Mouse (Mus musculus) bone marrow macrophage, adult 2 months (primary cell): Measurements from ENCODE around the gene Eea1. TPM values are rescaled to one million over a fixed set of nuclear protein-coding genes. Genes with fewer than 3 reads are reported as not detected.
"Not testable (repeated sequence)": the region's sequence is repeated elsewhere in the genome, so short reads cannot be mapped to it uniquely, and the experiment has no call there.

ENCODE experiments used
- H3K27ac ChIP-seq: 2 replicates; pipeline ENCODE4 v1.5.1; 2012; ENCODE audit warnings: low read depth, low read length; ENCODE audit not compliant: insufficient read depth
- H3K4me1 ChIP-seq: 2 replicates; pipeline ENCODE4 v1.6.1; 2012; ENCODE audit warnings: low read length; ENCODE audit not compliant: control insufficient read depth, insufficient read depth
- H3K4me3 ChIP-seq: 2 replicates; pipeline ENCODE4 v1.5.1; 2012; ENCODE audit warnings: mild to moderate bottlenecking, low read length, moderate library complexity; ENCODE audit not compliant: insufficient read depth
- CTCF ChIP-seq: IDR thresholded peaks from 2 replicates; pipeline ENCODE4 v1.5.1; 2012; ENCODE audit warnings: low read depth, mild to moderate bottlenecking, low read length, moderate library complexity
- POLR2A ChIP-seq: IDR thresholded peaks from 2 replicates; pipeline ENCODE4 v1.6.1; 2012; ENCODE audit warnings: mild to moderate bottlenecking, low read depth, low read length, borderline replicate concordance
- polyA plus RNA-seq: library from polyadenylated mRNA; stranded (reverse); fragments of >200 nt; gene quantifications from 2 replicates; pipeline ENCODE4 v1.2.4, GENCODE M21; 2012; ENCODE audit not compliant: missing spikeins, insufficient read depth, insufficient read length

Gene Eea1
- polyA plus RNA-seq, 1 experiment: 43.9 TPM

- no peaks in the 10 kb centered on the region for H3K4me1 ChIP-seq
- H3K4me3 ChIP-seq: no peak overlapping the region
- TF ChIP-seq POLR2A (no peak), CTCF (no peak)
- H3K27ac ChIP-seq: no peak overlapping the region
These were observed 31.1 kb upstream of the Eea1 start for GRCm38 (mm10) chr10:95909246-95909909.

- TF ChIP-seq CTCF (no peak), POLR2A (no peak)
- Histone ChIP-seq H3K4me1 (no peaks in the 10 kb centered on the region), H3K27ac (no peak overlapping the region)
These were observed 29.4 kb upstream of the Eea1 start for GRCm38 (mm10) chr10:95911016-95911415.

DNA sequence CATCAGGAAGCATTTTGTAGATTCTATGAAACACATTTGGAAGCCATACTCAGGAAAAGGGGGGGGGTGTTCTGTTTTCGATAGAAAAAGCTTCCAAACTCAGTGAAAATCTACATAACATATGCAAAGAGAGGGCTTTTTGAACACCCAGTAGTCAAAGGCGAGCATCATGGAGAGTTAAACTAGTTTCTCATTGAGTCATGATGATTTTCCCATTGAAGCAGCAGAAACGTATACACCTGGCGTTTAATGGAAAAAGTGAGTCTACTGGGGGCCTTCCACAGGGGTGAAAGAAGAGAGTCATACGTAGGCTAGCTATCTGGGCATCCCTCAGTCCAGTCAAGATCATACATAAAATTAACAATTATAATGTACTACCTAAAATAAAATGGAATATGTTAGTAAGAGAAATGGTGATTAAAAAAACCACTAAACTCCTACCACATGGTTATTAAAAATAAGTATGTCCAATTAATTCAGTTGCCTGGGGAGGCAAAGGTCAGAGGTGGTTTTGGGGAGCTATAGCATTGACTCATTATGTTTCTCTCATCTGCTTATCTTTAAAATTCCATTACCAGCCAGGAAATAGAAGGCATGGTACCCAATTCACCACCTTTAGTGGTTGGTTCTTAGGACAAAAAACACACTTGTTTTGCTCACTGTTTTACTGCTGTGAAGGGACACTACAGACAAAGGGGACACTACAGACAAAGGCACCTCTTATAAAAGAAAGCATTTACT, 25.8 kb upstream of the Eea1 start:
- TF ChIP-seq POLR2A (no peak), CTCF (no peak)
- no peak overlapping the region for H3K27ac ChIP-seq
- no peak overlapping the region for H3K4me3 ChIP-seq
- H3K4me1 ChIP-seq: peaks cover 5% of the 10 kb centered on the region

More at GRCm38 (mm10) chr10:95911016-95911415, 29.4 kb upstream of the Eea1 start:
- H3K4me3 ChIP-seq: no peak overlapping the region

- peak overlapping the region; percentile 54 for H3K27ac ChIP-seq
- H3K4me3 ChIP-seq: no peak overlapping the region
- TF ChIP-seq POLR2A (no peak), CTCF (no peak)
- H3K4me1 ChIP-seq: peaks cover 5% of the 10 kb centered on the region
These were observed 21.7 kb upstream of the Eea1 start for GRCm38 (mm10) chr10:95918716-95919115.

- no peak overlapping the region for H3K4me3 ChIP-seq
- TF ChIP-seq POLR2A (no peak), CTCF (no peak)
- no peak overlapping the region for H3K27ac ChIP-seq
These were observed 16.9 kb upstream of the Eea1 start for GRCm38 (mm10) chr10:95923263-95924217.

DNA sequence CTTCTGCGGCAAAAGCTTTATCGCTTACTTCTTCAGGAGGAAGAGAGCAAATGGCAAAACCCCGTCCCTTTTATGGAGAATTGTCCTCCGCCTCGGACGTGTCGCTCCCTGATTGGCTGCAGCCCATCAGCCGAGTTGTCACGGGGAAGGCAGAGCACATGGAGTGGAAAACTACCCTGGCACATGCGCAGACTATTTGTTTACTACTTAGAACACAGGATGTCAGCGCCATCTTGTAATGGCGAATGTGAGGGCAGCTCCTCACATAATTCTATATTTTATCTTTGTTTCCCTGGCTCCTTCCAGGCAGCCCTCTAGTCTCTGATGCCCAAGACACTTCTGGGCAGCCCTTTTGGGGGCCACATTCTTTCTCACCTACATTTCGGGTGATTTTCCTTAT, 6.8 kb upstream of the Eea1 start:
- H3K27ac ChIP-seq, H3K4me1 ChIP-seq, H3K4me3 ChIP-seq: not testable (repeated sequence)

More at GRCm38 (mm10) chr10:95923263-95924217, 16.9 kb upstream of the Eea1 start:
- H3K4me1 ChIP-seq: peaks cover 14% of the 10 kb centered on the region

DNA sequence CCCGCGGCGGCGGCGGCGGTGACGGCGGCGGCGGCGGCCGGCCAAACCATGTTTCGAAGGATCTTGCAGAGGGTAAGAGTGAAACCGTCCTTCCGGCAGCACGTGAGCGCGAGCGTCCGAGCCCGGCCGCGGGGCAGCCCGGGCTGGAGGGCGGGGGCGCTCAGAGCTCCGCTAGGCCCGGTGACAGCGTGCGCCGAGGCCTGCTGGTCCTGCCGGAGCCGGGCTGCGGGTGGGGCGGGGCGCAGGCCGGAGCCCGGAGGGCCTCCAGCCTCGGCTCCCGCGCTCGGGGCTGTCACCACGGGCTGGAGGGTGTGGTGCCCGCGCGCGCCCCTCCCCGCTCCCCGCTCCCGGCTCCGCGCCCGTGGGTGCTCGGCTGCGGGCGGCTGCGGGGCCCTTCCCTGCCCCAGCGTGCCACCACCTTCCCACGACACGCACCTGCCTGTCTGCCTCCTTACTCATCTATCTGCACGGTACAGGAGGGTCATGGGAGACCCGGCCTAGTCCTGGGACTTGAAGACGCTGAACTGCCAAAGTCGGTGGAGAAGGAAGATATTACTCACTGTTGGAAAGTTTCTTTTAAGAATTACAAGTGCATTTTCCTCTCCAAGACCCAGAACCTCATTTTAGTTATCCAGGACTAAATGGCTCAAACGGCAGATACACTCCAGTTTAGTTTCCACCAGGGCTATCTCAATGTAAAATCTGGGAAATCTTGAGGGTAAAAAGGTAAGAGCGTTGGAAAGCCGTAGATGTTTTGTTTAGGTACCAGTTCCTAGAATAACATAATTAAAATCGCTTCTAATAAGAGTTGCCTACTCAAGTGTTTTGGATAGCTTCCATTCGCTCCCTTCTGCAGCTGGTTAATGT, 684 bp downstream of the Eea1 start:
- no peak for TF ChIP-seq POLR2A
- no peak for TF ChIP-seq CTCF
- peak overlapping the region; percentile 99 for H3K4me3 ChIP-seq
- peak overlapping the region; percentile 84 for H3K27ac ChIP-seq
- H3K4me1 ChIP-seq: peaks cover 17% of the 10 kb centered on the region

GRCm38 (mm10) chr10:95941768-95942425, 1.4 kb downstream of the Eea1 start:
- H3K4me3 ChIP-seq: peak overlapping the region; percentile 99
- TF ChIP-seq POLR2A (no peak), CTCF (no peak)
- H3K4me1 ChIP-seq: peaks cover 17% of the 10 kb centered on the region
- peak overlapping the region; percentile 84 for H3K27ac ChIP-seq
